Mouse (Mus musculus) thymus, adult 2 months (tissue): ENCODE results near the gene Mt1.

Experiments
- CTCF ChIP-seq: fragments of 200-500 bp; IDR thresholded peaks from 2 replicates; pipeline ENCODE4 v1.5.1; 2012; ENCODE audit warnings: mild to moderate bottlenecking, control low read depth, low read length, moderate library complexity, borderline replicate concordance; ENCODE audit not compliant: control insufficient read depth, poor library complexity, insufficient read depth; ENCODE audit errors: extremely low read depth
- POLR2A ChIP-seq: fragments of 200-500 bp; IDR thresholded peaks from 2 replicates; pipeline ENCODE4 v1.6.1; 2012; ENCODE audit warnings: mild to moderate bottlenecking, low read length, control low read depth, moderate library complexity; ENCODE audit not compliant: control insufficient read depth, poor library complexity, insufficient read depth; ENCODE audit errors: extremely low read depth

GRCm38 (mm10) chr8:94136192-94136591 is 42.7 kb upstream of the Mt1 start:
- TF ChIP-seq POLR2A (no peak), CTCF (no peak)
